Mouse (Mus musculus) natural killer cell, adult 2 months (primary cell): Measurements from ENCODE around the gene Cerkl.

Experiments
- DNase-seq, 2 experiments: peaks; one replicate each; pipeline ENCODE4 v3.0.0; 2022; ENCODE audit warnings: low spot score in 2 of 2

The Cerkl gene

DNA sequence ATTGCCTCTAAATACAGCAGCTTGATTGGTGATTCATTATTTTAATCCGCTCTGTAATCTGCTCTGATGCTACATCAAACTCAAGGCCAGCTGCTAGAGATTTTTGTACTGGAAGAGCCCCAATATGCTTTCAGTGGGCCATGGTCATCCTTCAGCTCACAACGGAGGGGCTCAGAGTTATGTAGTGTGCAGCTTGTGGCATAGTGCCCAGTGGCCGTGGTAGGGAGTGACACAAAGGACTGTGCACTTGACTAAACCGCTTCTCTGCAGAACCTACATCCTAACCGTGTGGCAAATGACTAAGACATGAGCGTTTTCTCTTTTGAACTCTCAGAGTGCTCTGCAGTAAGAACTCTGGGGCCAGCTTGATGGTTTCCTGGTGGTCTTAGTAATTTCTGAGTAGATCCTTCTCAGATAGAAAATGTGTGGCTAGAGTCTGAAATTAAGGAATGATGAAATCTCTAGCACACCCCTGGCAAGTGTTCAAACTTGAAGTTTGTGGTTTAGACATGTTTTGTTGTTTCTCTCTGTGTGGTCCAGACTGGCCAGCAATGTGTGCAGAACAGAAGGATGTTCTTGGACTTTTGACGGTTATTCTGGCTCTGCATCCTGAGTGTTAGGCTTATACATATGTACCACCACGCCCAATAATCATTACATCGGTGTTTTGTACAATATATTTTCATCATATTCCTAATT lies 140.3 kb downstream of the Cerkl start:
- DNase-seq = no peak

GRCm38 (mm10) chr2:79315108-79315507 lies 141.5 kb downstream of the Cerkl start:
- no peak for DNase-seq

- no peak for DNase-seq
These were observed 144.1 kb downstream of the Cerkl start for GRCm38 (mm10) chr2:79312499-79312898.

GRCm38 (mm10) chr2:79309454-79310118 lies 147.0 kb downstream of the Cerkl start:
- no peak for DNase-seq

DNA sequence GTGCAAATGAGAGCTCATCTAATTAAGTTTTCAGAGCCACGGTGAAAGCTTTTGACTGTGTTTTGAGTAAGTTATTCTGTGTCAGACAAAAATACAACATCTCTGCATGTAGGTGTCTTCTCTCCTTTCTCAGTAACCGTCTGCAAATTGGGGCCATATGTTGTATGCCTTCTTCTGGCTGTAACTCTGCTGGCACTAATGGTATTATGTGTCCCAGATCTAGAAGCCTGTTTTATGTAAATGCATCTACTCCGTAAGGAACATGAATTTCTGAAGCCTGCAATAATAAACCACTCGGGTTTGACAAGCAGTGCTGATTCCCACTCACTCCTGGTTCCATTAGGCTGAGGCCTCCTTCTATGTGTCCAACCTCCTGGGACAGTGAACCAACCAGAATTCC lies 149.0 kb downstream of the Cerkl start:
- DNase-seq = no peak

DNA sequence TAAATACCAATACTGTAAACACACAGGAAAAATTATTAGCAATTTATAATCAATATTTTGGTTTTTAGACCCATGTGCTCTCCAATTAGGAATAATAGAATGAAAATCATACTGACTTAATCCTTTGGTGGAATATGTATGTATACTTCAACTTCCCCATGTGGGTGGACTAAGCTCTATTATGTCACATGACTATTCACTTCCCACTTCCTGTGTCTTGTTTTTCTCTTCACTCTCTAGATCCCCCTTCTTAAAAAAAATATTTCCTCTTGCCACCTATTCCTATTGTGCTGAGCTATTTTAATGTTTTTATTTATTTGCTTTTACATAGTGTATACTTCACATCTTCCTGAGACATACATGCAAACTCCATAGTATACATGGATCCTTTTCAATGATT lies 154.2 kb downstream of the Cerkl start:
- DNase-seq = no peak

DNA sequence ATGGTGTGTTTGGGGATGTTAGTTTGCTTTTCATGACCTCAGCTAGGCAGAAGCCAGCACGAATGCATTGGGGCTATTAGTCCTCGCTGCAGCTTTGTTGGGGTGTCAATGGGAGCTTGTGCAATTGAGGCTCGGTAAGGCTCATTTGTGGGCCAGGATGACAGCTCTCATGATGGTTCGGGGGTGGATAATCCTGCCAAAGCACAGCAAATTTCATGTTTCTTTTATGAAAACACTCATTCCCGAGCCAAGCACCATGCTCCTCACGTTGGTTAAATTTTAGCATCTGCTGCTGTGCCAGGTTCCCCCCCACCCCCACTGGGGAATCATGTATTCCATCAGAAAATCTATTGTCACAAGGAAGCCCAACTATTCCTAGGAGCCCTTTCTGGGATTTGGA lies 164.2 kb downstream of the Cerkl start:
- no peak for DNase-seq

- no peak for DNase-seq
These were observed 164.7 kb downstream of the Cerkl start for GRCm38 (mm10) chr2:79291922-79292321.

DNA sequence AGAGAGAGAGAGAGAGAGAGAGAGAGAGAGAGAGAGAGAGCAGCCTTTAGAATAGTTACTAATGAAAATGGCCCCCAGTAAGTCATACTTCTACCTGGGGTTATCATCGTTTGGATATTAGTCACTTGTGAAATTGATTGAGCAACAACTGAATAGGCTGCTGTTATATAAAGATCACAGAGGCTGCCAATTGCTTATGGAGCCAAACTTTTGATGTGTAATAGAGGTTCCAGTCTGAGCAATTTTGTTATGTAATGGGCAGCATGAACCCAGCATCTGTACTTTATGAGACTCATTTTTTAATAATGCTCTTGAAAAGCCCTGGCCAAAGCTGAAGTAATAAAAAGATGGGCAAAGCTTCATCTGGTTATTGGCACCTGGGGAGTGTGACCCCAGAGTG lies 166.4 kb downstream of the Cerkl start:
- DNase-seq = no peak

DNA sequence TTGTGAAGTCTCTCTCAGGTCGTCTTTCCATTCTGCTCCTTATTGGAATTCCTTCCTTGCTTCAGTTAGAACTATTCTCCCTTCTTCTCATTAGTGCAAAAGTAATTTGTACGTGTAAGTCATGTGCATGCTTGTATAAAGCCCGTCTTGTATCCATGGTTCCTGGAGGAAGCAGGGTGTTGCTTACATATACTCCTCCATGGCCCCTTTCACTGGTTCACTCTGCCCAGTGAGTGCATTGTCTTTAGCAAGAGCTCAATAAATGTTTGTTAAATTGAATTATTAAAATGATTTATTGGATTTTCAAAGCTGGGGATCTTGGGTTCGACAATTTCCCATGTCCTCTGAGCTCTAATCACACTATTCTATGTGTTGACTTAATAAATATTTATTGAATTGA lies 172.4 kb downstream of the Cerkl start:
- DNase-seq = no peak
